Mouse (Mus musculus): ENCODE measurements around the gene Kif2c.

Kif2c gene

DNA sequence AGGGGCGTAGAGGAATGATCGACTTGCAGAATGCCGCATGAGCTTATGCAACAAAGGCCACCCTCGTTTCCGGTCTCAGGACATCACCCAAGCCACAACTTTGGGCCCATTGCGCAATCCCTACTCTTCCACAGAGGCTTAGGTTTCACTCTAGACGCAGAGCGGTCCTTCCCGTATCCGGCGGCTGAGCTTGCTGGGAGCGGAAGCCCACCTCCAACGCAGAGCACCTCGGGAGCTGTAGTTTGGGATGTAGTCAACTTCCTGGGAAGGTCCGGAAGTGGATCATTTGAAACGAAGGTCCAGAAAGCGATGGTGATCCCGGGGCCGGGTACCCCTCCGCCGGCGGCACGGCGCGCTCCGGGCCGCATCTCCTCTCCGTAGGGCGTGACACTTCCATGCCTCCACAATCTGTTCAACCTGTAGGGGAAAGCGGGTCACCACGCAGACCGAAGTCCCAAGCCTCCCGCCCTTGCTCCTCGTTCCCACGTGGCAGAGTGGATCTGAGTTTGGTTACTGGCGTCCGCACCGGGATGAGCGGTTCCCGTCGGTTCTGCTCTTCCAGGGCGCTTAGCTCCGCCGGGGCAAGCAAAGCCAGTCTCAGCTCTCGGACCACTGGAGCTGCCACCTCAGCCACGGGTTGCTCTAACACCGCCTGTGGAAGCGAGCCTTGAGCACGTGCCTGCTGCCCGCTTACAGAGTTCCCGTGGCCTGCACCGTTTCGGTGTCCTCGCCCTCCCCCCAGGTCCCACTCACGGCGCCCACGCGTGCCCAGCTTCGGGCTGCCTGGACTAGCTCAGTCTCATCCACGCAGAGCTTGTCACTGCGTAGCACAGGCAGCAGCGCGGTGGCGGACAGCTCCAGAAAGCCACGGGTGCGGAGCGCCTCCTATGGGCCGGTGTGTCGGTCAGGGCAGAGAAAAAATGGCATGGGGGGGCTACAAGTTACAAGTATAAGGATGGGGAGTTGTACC is 61.7 kb downstream of the Kif2c start:
- in situ Hi-C loops (cut with MboI; ENCODE audit: low sequenced_read_pairs) = no loop called here

DNA sequence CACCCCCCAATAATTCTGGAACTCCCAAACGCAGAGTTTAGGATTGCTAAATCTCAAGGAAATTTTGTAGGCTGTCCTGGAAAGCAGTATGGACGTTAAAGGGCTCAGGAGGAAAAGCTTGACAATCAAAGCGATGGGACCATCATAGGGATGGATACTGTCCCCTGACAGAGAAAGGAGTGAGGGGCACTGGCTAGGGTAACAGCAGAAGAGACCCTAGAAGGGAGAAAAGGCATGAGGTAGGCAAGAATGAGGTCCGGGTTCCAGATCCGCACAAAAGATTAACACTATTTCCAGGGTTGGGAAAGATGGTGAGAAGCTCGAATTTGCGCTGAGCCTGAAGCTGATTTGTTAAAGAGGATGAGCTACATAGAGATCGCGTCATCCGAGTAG is 62.4 kb downstream of the Kif2c start:
- in situ Hi-C loops (cut with MboI; ENCODE audit: low sequenced_read_pairs) = no loop called here

DNA sequence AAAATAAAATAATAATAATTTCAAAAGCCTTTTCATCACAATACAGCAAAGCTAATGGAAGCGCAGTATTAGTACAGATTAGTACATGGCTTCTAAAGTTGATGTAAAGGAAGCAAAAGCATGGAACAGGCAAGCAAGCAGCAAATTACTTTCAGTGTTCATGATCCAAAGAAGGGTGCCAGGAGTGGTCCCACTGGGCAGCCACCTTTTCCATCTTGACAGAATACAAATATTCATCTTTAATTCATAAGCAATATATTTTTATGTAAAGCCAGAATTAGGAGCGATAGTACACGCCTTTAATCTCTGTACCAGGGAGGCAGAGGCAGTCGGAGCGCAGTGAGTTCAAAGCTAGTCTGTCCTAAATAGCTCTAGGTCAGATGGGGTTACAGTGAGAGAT is 62.8 kb downstream of the Kif2c start:
- in situ Hi-C loops (cut with MboI; ENCODE audit: low sequenced_read_pairs) = no loop called here

DNA sequence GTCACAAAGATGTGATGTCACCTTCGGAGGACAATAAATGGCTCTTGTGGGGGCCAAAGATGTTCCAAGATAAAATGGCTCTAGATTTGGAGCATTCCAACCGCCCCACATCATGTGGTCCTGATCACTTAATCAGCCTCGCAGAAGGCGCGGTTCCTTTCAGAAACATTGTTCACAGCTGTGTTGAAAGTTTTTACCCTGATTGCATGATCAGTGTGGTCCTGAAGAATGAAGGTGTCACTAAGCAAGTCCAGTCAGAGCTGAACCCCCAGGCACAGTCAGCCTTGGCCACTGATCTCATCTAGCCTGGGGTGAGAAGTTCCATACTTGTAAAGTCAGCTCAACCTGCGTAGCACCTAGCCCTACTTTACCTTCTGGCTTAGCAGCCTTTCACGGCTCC is 64.5 kb downstream of the Kif2c start:
- in situ Hi-C loops (cut with MboI; ENCODE audit: low sequenced_read_pairs) = no loop called here

DNA sequence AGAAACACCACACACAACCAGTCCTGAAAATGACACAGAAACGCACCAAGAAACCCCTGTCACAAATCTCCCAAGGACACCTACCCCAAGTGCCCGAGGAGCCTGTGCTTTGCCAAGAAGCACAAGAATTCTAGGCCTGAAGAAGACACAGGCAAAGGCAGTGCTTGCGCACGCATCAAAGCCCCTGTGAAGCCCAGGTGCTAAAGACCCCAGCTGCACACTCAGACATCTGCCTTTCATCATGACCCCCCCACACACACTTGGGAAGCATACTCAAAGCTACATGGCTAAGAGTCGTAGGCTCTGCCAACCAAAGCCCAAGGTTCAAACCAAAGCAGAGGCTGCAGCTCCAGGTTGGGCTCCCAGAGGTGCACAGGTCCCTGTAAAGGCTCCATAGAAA is 66.8 kb downstream of the Kif2c start:
- in situ Hi-C loops (cut with MboI; ENCODE audit: low sequenced_read_pairs) = no loop called here

DNA sequence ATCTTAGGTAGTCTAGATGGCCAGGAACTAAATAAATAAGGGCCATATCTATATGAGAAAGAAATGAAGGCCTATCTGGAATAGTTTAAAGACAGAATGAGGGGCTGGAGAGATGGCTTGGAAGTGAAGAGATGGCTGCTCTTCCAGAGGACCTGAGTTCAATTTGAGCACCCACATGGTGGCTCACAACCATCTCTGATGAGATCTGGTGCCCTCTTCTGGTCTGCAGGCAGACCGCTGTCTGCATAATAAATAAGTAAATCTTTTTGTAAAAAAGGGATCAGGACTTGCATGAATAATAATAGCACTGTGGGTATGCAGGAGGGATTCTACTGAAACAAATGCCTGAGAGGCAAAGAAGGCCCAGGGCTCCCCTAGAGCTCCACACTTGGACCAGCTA is 69.2 kb downstream of the Kif2c start:
- in situ Hi-C loops (cut with MboI; ENCODE audit: low sequenced_read_pairs) = no loop called here

DNA sequence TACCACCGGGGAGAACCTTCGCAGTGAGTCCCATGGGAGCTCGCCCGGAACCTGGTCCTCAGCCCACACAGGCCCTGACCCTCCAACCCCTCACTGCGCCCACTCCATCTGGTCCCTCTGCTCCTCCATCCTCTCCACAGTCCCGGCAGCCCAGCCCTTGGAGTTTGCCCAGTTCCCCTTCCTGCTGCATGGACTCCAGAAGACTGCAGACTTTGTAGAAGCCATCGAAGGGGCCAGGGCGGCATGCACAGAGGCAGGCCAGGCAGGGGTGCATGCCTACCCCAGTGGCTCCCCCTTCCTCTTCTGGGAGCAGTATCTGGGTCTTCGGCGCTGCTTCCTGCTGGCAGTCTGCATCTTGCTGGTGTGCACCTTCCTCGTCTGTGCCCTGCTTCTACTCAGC is 71.5 kb downstream of the Kif2c start:
- in situ Hi-C loops (cut with MboI; ENCODE audit: low sequenced_read_pairs) = no loop called here

DNA sequence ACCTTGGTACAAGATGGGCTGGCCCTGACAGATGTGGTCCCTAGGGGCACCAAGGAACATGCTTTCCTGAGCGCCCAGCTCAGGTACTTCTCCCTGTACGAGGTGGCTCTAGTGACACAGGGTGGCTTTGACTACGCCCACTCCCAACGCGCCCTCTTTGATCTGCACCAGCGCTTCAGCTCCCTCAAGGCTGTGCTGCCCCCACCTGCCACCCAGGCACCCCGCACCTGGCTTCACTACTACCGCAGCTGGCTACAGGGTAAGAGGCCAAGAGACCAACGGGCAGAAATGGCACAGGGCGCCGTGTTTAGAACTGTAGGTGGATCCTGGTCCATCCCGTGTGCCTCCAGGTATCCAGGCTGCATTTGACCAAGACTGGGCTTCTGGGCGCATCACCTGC is 72.2 kb downstream of the Kif2c start:
- in situ Hi-C loops (cut with MboI; ENCODE audit: low sequenced_read_pairs) = no loop called here
